Mouse (Mus musculus) v-Abl transformed pro-B cells (cell line): Measurements from ENCODE around the gene Hbq1b.

Experiments
- in situ Hi-C, 2 experiments: fragments of 400-800 bp; cut with MboI; formaldehyde crosslinking; loops; one replicate each; pipeline ENCODE4 v1.15.1; 2025; ENCODE audit not compliant: unreplicated experiment in 2 of 2

Hbq1b gene

GRCm38 (mm10) chr11:32286695-32287492 lies at the start of gene Hbq1b:
Hbq1b (plus strand) TSS chr11:32286965.
- in situ Hi-C loops = loop anchor here (5.0 kb wide), 1 partner anchor 105 kb away; no protein-coding TSS in a partner anchor

- in situ Hi-C loops = loop anchor here in 1 of 2 experiments (10.0 kb wide), 1 partner anchor 53 kb away; no protein-coding TSS in a partner anchor
Measured at GRCm38 (mm10) chr11:32237411-32237795, 49.4 kb upstream of the Hbq1b start.

GRCm38 (mm10) chr11:32238093-32238860 lies 48.5 kb upstream of the Hbq1b start:
- in situ Hi-C loops = loop anchor here in 1 of 2 experiments (10.0 kb wide), 1 partner anchor 53 kb away; no protein-coding TSS in a partner anchor

GRCm38 (mm10) chr11:32241391-32241790 lies 45.4 kb upstream of the Hbq1b start:
- in situ Hi-C loops = no loop called here

GRCm38 (mm10) chr11:32242209-32242608 lies 44.6 kb upstream of the Hbq1b start:
- in situ Hi-C loops = no loop called here

- in situ Hi-C loops = no loop called here
Measured at GRCm38 (mm10) chr11:32243205-32243955, 43.4 kb upstream of the Hbq1b start.

GRCm38 (mm10) chr11:32244064-32244463 lies 42.7 kb upstream of the Hbq1b start:
- in situ Hi-C loops = no loop called here

GRCm38 (mm10) chr11:32244617-32245016 lies 42.1 kb upstream of the Hbq1b start:
- in situ Hi-C loops = no loop called here

- in situ Hi-C loops = no loop called here
Measured at GRCm38 (mm10) chr11:32245614-32246013, 41.2 kb upstream of the Hbq1b start.

- in situ Hi-C loops = no loop called here
Measured at GRCm38 (mm10) chr11:32247068-32247467, 39.7 kb upstream of the Hbq1b start.

GRCm38 (mm10) chr11:32248350-32248749 lies 38.4 kb upstream of the Hbq1b start:
- in situ Hi-C loops = no loop called here

GRCm38 (mm10) chr11:32250880-32251763 lies 35.6 kb upstream of the Hbq1b start:
- in situ Hi-C loops = loop anchor here in 1 of 2 experiments (5.0 kb wide), 1 partner anchor 39 kb away; no protein-coding TSS in a partner anchor

GRCm38 (mm10) chr11:32253121-32253520 lies 33.6 kb upstream of the Hbq1b start:
- in situ Hi-C loops = loop anchor here in 1 of 2 experiments (5.0 kb wide), 1 partner anchor 41 kb away; no protein-coding TSS in a partner anchor

GRCm38 (mm10) chr11:32256146-32256545 lies 30.6 kb upstream of the Hbq1b start:
- in situ Hi-C loops = no loop called here

GRCm38 (mm10) chr11:32256566-32256965 lies 30.2 kb upstream of the Hbq1b start:
- in situ Hi-C loops = no loop called here

- in situ Hi-C loops = no loop called here
Measured at GRCm38 (mm10) chr11:32262674-32263415, 23.9 kb upstream of the Hbq1b start.

- in situ Hi-C loops = no loop called here
Measured at GRCm38 (mm10) chr11:32265117-32265738, 21.5 kb upstream of the Hbq1b start.

GRCm38 (mm10) chr11:32266194-32266593 lies 20.6 kb upstream of the Hbq1b start:
- in situ Hi-C loops = no loop called here

GRCm38 (mm10) chr11:32266776-32267175 lies 20.0 kb upstream of the Hbq1b start:
- in situ Hi-C loops = no loop called here
